11 mouse cellular contexts compared by ENCODE assay signal in the genomic region with DNA sequence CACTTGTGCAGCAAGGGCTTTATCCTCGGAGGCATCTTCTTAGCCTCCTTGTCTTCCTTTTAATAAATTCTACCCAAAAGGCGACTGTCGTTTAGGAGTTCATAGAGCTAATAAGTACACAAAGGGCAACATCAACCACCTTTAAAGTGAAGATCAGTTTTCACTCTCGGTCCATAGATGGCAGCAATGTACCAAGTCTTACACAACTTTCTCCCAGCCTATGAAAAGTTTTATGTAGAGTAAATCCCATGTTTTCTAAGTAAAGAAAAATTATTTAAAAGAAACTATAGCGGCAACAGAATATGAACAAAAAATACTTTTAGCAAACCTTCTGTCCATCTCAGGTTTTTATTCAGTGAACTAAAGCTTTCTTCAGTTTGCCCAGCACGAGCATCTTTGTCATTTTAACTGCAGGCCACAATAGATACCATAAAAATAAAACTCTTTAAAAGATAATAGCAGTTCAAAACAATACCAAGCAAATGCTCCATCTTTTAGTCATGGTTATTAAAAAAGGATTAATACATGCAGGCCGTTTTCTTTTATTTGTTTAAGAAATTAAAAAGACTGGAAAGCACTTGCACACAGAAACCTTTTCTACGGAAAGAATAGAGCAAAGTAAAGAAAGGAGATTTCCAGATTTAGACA.
DNase-seq lines count a peak whose midpoint lies in the region; ATAC-seq and TF ChIP-seq lines count a peak whose summit lies in the region.
"Had no signal": no experiment of that assay in that cellular context is flagged by ENCODE, and none has a peak within 500 bp of the region (broad histone marks: within the 10 kb centered on the region; RNA-seq: fewer than 3 reads in every experiment).

No protein-coding gene starts in this region.

- no peaks in the 10 kb centered on the region for H3K4me1 ChIP-seq in embryonic facial prominence, embryonic 11.5 days (ENCODE audit: control insufficient read depth, insufficient read depth, low read length)
- no peaks in the 10 kb centered on the region for H3K4me1 ChIP-seq in embryonic facial prominence, embryonic 10.5 days
- H3K4me1 ChIP-seq in limb, embryonic 11.5 days (ENCODE audit: control insufficient read depth, insufficient read depth, low read length) = no peaks in the 10 kb centered on the region
- no peaks in the 10 kb centered on the region for H3K4me1 ChIP-seq in limb, embryonic 10.5 days
- no peaks in the 10 kb centered on the region for H3K4me1 ChIP-seq in cerebellum, adult 2 months (ENCODE audit: control insufficient read depth, insufficient read depth, low read length)
- H3K4me1 ChIP-seq: heart, embryonic 13.5 days had no signal

- no peaks in the 10 kb centered on the region for H3K27me3 ChIP-seq in embryonic facial prominence, embryonic 11.5 days (ENCODE audit: control insufficient read depth, insufficient read depth, low read length)
- H3K27me3 ChIP-seq in embryonic facial prominence, embryonic 10.5 days (replicated peaks; ENCODE audit: low read depth, poor library complexity, severe bottlenecking) = no peaks in the 10 kb centered on the region
- no peaks in the 10 kb centered on the region for H3K27me3 ChIP-seq in limb, embryonic 11.5 days (ENCODE audit: control insufficient read depth, insufficient read depth, low read length)
- H3K27me3 ChIP-seq in limb, embryonic 10.5 days (ENCODE audit: low read depth, poor library complexity, severe bottlenecking) = no peaks in the 10 kb centered on the region
- H3K27me3 ChIP-seq in cerebellum, adult 2 months (ENCODE audit: control insufficient read depth, insufficient read depth, low read length) = no peaks in the 10 kb centered on the region
- H3K27me3 ChIP-seq: heart, embryonic 13.5 days had no signal

- no peak overlapping the region for H3K9ac ChIP-seq in embryonic facial prominence, embryonic 11.5 days (replicated peaks; ENCODE audit: low read length)
- H3K9ac ChIP-seq in limb, embryonic 11.5 days (ENCODE audit: low read length) = no peak overlapping the region
- H3K9ac ChIP-seq: heart, embryonic 13.5 days had no signal

- TF ChIP-seq CTCF in cerebellum, adult 2 months (IDR thresholded peaks at IDR 0.05; ENCODE audit: borderline replicate concordance, insufficient read depth, low read depth, low read length) = no peak

- no peak for ATAC-seq in embryonic facial prominence, embryonic 11.5 days (replicated peaks; ENCODE audit: insufficient number of reproducible peaks, low FRiP score, low TSS enrichment, low read depth)
- ATAC-seq in limb, embryonic 11.5 days (ENCODE audit: insufficient number of reproducible peaks, low FRiP score, low TSS enrichment, low read depth) = no peak

- no peaks in the 10 kb centered on the region for H3K36me3 ChIP-seq in embryonic facial prominence, embryonic 11.5 days (replicated peaks; ENCODE audit: control insufficient read depth, insufficient read depth, low read depth, low read length)
- no peaks in the 10 kb centered on the region for H3K36me3 ChIP-seq in embryonic facial prominence, embryonic 10.5 days (replicated peaks)
- no peaks in the 10 kb centered on the region for H3K36me3 ChIP-seq in limb, embryonic 11.5 days (ENCODE audit: control insufficient read depth, insufficient read depth, low read length)
- H3K36me3 ChIP-seq in limb, embryonic 10.5 days = no peaks in the 10 kb centered on the region
- H3K36me3 ChIP-seq: heart, embryonic 13.5 days had no signal

- no peak overlapping the region for H3K4me2 ChIP-seq in embryonic facial prominence, embryonic 11.5 days (ENCODE audit: low read depth, low read length)
- no peak overlapping the region; the same call in 1 of the 2 replicates for H3K4me2 ChIP-seq in limb, embryonic 11.5 days (ENCODE audit: low read depth, severe bottlenecking)
- H3K4me2 ChIP-seq: heart, embryonic 13.5 days had no signal

- TF ChIP-seq POLR2A in cerebellum, adult 2 months (IDR thresholded peaks at IDR 0.05; ENCODE audit: borderline replicate concordance, insufficient read depth, low read length) = no peak

- no peak overlapping the region for H3K4me3 ChIP-seq in embryonic facial prominence, embryonic 11.5 days (ENCODE audit: low read depth, low read length)
- H3K4me3 ChIP-seq in embryonic facial prominence, embryonic 10.5 days = no peak overlapping the region
- H3K4me3 ChIP-seq in limb, embryonic 11.5 days (ENCODE audit: low read depth, low read length) = no peak overlapping the region
- no peak overlapping the region for H3K4me3 ChIP-seq in limb, embryonic 10.5 days
- no peak overlapping the region for H3K4me3 ChIP-seq in cerebellum, adult 2 months (replicated peaks; ENCODE audit: insufficient read depth, low read depth, low read length)
- H3K4me3 ChIP-seq: heart, embryonic 13.5 days had no signal

- H3K9me3 ChIP-seq in embryonic facial prominence, embryonic 11.5 days (replicated peaks; ENCODE audit: control insufficient read depth, low read length) = no peaks in the 10 kb centered on the region
- no peaks in the 10 kb centered on the region for H3K9me3 ChIP-seq in embryonic facial prominence, embryonic 10.5 days
- H3K9me3 ChIP-seq in limb, embryonic 11.5 days (ENCODE audit: control insufficient read depth, low read length) = no peaks in the 10 kb centered on the region
- H3K9me3 ChIP-seq in limb, embryonic 10.5 days (replicated peaks) = no peaks in the 10 kb centered on the region
- H3K9me3 ChIP-seq: heart, embryonic 13.5 days had no signal

- H3K27ac ChIP-seq in embryonic facial prominence, embryonic 11.5 days (replicated peaks; ENCODE audit: low read depth, low read length) = no peak overlapping the region
- H3K27ac ChIP-seq in embryonic facial prominence, embryonic 10.5 days (replicated peaks) = no peak overlapping the region
- H3K27ac ChIP-seq in limb, embryonic 11.5 days (replicated peaks; ENCODE audit: low read depth, low read length) = no peak overlapping the region
- H3K27ac ChIP-seq in limb, embryonic 10.5 days = no peak overlapping the region
- no peak overlapping the region for H3K27ac ChIP-seq in cerebellum, adult 2 months (ENCODE audit: insufficient read depth, low read length)
- H3K27ac ChIP-seq: heart, embryonic 13.5 days; macrophage had no signal

- WGBS in embryonic facial prominence, embryonic 11.5 days = 48% methylated on average over 8 of the region's 8 CpGs
- WGBS in embryonic facial prominence, embryonic 10.5 days = 56% methylated on average over 8 of the region's 8 CpGs
- WGBS in limb, embryonic 11.5 days = 47% methylated on average over 8 of the region's 8 CpGs
- 56% methylated on average over 8 of the region's 8 CpGs for WGBS in limb, embryonic 10.5 days
- 36% methylated on average over 8 of the region's 8 CpGs for WGBS in cerebellum, adult 2 months

- DNase-seq in embryonic facial prominence, embryonic 11.5 days (ENCODE audit: low spot score) = peak; percentile 59
- no peak for DNase-seq in embryonic facial prominence, embryonic 10.5 days (ENCODE audit: low spot score)
- peak; percentile 24 for DNase-seq in limb, embryonic 11.5 days (ENCODE audit: low spot score)
- no peak for DNase-seq in limb, embryonic 10.5 days (ENCODE audit: low spot score)
- DNase-seq in embryo, embryonic 9.5 days (ENCODE audit: extremely low spot score) = peak; percentile 32
- DNase-seq in retina, postnatal 1 day = peak; percentile 59
- no peak for DNase-seq in adrenal gland, postnatal 14 days
- no peak for DNase-seq in cerebellum, adult 2 months
- DNase-seq: thymus, adult 2 months had no signal

Comparison
In these comparisons a context has a peak if more than half of its experiments do, and no peak if none do; other contexts are left out.
1. DNase-seq: peak in embryonic facial prominence, embryonic 11.5 days (single experiment), limb, embryonic 11.5 days (single experiment), embryo, embryonic 9.5 days (single experiment) and retina, postnatal 1 day (single experiment); none in embryonic facial prominence, embryonic 10.5 days (single experiment), limb, embryonic 10.5 days (single experiment), adrenal gland, postnatal 14 days (single experiment) and cerebellum, adult 2 months (0 of 2).